Mouse (Mus musculus) urinary bladder, adult 2 months (tissue): ENCODE measurements around the gene Sorl1. TPM values are rescaled to one million over a fixed set of nuclear protein-coding genes. Genes with fewer than 3 reads are reported as not detected.

ENCODE experiments used
- DNase-seq: peaks from one replicate; pipeline ENCODE4 v3.0.0; 2022; ENCODE audit warnings: low spot score
- polyA plus RNA-seq: library from polyadenylated mRNA; depleted of rRNA; stranded (reverse); fragments of >200 nt; gene quantifications from 2 replicates; pipeline ENCODE4 v1.2.3, GENCODE M21; 2012

Gene Sorl1
- polyA plus RNA-seq, 1 experiment = 56.4 TPM

DNA sequence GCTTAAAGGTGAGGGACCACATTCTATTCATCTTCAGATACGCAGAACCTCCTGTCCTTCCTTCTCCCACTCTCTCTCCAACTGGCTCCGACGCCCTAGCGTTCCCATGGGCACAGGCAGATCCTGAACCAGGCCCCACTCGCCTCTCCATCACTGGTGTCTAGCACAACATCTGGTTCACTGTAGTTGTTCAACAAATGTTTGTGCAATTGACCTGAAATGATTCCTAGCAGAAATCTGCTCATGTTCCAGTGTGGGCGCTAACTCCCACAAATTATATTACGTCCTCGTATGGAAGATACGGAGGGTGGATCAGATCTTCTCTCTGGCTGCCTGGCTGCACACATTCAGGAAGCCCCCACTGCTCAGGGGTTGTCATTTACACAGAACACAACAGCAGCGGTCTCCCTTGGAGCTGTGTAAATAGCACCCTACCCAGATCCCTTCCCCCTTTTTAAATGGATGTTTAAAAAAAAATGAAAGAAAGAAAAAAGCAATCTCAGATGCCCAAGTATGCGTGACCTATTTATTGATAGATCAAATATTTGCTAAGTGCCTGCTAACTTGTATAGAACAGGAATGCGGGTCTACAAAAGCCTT lies 70.4 kb downstream of the Sorl1 start:
- no peak for DNase-seq

DNA sequence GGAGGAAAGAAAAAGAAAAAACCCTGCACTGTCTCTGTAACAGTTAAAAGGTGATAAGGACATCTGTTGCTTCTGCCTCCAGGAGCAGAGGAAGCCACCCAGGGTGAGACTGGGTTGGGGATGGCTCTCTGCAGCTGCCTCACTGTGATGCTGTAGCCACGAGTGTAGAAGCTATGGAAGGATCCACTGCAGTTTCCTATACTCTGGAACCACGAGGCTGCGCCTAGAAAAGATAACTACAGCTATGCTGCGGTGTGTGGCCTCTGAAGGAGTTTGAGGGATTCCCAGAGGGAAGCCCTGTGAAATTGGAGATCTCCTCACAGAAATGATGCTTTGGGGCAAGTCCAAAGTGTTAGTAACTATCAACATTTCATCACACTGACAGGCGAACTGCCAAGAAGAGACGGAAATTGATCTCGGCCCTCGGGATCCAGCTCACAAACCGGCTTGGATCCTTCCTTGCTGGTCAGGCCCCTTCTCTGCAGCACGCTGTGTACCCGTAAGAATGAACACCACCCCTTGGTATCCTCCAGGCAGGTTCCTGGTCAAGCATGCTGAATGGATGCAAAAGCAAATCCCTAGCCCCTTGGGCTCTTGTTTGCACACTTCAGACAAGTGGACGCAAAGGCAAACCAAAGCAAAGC lies 71.3 kb downstream of the Sorl1 start:
- no peak for DNase-seq

DNA sequence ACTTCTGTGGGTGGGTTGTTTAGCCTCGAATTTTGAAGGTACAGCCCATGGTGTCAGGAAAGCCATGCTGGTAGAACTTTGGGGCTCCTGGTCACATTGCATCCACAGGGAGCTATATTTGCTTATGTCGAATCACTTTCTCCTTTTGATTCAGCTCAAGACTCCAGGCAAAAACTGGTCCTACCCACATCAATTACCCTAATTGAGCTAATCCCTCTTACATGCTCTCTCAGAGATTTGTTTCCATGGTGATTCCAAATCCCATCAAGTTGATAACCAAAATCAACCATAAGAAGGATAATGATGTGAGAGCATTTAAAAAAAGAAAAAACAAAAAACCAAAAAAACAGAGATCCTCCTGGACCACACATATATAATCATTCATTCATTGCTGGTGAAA lies 75.6 kb downstream of the Sorl1 start:
- DNase-seq = no peak

DNA sequence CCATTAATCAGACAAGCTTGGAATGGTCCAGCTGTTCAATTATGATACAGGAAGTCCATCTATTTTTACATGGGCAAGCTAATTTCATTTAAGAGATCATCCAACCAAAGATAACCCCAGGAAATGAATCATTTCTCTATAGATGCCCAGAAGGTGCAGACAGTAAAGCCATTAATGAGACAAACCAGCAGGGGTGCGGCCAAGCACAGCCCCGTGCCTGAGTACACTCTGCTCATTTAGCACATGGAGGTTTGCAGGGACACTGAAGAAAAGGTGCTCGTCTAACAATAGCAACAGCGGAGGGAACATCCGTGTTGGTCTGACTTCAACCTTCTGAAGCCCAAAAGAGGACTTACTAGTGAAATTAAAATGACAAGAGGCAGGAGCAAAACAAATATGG lies 76.3 kb downstream of the Sorl1 start:
- no peak for DNase-seq

DNA sequence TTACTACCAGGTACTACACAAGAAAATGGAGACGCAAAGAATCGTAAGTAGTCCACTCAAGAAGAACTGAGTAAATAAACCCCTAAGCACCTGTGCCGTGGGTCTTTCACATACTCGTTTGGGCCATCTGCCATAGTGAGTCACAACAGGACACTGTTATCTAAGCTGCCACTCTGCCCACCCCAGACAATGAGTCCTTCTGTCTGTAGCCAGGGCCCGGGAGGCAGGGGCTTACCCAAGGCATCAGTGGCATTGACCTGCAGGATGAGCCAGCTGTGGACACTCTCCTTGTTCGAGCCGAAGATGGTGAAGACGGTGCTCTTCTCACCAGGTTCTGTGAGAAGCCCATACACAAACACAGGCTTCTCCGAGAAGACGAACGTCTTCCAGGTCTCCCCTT lies 77.8 kb downstream of the Sorl1 start:
- DNase-seq = no peak

DNA sequence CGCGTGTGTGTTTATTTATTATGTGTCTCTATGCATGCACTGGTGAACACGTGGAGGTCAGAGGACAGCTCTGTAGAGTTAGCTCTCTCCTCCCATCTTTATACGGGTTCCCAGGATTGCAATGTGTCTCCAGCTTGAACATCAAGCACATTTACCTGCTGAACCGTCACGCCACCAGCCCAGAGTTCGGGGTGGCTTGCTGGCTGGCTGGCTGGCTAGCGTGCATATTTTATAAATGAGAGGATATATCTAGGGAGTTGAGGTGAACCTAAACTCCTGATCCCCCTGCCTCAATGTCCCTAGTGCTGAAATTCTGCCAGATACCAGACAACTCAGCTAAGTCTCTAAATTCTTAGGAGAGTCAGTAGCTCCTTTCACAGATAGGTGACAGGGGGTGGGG lies 79.4 kb downstream of the Sorl1 start:
- no peak for DNase-seq

DNA sequence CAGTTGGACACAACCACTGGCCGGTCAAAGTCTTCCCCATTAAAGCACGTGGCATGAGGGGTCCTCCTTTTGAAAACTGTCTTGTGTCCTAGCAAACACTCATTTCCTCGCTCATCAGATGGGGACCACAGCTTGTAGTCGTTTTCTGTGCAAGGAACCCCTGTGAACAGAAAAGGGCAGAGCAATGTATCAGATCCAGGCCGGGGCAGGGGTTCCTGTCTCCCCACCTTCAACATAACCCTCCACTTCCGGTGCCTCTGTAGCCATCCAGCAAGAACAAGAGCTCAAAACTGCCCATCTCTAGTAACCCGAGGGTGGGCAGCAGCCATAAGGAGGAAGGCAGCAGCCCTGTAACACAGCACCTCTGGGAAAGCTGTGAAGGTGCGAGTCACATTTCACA lies 80.2 kb downstream of the Sorl1 start:
- no peak for DNase-seq

DNA sequence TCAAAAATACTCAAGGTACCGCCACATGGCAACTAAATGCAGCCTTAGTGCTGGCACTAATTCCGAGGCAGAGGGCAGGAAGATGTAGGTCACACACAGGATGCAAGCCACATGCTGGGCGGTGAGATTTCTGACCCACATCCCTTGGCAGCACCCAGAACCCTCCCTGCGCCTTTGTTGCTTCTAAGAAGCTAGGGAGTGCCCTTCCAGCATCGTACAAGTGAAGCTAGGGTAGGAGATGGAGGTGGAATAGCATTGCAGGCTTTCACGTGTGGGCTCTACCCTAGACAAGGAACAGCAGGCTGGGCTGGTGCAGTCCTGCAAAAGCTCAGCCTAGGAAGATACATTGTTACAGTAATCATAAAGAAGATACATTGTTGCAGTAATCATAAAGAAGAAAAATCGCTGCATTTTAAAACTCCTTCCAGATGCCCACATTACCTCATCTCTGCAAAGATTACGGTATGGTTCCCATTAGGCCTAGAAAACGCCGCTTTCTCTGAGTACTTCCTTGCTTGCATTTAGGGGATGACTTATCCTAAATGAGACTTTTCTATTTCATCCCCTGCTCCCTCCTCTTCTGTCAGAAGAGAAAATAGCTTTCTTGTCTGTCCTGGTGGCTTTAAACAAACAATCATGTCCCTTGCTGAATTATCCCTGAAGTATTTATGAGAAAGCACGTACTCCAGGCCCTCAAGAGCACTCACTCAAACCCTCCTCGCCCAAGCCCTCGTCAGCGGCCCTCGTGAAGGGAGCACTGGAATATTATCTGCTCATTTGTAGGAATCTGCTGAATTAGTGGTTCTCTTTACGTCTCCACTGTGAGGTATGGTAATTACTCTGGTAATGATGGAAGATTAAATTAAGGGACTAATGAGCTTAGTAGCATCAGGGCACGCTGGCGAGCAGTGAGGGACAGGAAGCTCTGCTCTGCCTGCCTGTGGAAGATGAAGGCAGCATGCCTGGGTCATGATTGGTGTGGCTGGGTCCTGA lies 84.8 kb downstream of the Sorl1 start:
- DNase-seq = no peak

DNA sequence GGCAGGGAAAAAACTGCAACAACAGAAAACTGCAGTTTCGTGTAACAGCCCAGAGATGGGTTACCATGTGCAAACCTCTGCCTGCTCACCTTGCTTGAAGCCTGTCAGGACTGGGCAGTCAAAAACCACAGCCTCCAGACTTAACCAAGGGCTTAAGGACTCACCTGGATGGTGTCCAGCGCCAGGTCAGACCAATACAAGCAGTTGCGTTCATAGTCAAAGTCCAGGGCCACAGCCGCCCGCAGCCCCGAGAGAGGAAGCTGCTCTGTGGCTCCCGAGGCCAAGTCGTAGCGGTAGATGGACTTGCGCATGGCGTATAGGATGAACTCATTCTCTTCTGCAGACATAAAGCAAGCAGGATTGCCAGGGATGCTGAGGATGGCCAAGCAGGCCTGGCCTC lies 87.2 kb downstream of the Sorl1 start:
- no peak for DNase-seq

DNA sequence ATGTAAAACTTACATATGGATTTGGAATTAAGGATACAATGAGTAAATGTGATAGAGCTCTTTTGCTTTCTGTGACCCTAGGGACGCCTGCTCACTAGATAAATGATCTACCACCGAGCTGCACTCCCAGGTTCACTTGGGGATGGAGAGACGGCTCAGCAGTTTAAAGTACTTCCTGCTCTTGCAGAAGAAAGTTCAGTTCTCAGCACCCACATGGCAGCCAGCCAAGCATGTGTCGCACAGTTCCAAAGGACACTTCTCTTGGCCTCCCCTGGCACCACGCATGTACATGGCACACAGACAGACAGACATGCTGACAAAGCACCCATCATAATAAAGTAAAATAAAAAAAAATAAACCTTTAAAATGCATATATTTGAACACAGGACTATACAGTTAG lies 88.1 kb downstream of the Sorl1 start:
- DNase-seq = no peak

DNA sequence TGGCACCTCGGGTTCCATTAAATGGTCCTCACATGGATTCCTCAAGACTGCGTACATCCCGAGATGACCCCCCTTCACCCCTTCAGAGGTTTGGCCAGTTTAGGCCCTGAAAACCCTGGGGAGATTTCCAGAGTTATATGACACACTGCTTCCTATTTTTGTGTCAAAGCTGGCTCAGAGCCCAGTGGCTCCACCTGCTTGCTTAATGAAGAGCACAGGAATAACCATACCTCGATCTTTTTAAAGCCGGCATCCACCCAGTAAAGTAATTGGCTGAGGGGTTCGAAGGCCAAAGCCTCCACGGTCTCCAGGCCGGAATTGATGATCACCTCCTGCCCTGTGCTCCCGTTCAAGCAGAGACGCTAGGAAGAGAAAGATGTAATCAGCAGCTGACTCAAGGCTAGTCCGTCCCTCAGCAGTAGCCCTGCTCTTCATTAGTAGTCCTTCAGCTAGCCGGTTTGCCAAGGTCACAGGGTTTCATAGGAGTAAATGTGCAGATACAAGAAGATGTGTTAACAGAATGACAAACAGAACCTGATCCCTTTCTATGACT lies 88.8 kb downstream of the Sorl1 start:
- no peak for DNase-seq

DNA sequence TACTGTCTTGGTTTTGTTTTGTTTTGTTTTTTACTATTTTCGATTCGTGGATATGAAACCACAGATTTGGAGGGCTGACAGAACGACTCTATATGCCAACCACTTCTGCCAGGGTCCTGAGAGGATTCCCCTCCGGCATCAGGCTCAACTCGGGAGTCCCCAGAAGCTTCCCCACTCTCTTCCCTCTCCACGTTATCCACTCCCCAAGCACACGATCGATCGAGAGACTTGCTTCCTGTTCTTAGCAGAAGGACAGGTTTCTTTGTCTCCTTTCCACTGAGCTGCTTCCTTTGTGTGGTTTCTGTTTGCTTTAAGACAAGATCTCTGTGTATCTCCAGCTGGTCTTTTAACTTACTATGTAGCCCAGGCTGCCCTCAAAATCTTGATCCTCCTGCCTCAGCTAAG lies 90.0 kb downstream of the Sorl1 start:
- no peak for DNase-seq

DNA sequence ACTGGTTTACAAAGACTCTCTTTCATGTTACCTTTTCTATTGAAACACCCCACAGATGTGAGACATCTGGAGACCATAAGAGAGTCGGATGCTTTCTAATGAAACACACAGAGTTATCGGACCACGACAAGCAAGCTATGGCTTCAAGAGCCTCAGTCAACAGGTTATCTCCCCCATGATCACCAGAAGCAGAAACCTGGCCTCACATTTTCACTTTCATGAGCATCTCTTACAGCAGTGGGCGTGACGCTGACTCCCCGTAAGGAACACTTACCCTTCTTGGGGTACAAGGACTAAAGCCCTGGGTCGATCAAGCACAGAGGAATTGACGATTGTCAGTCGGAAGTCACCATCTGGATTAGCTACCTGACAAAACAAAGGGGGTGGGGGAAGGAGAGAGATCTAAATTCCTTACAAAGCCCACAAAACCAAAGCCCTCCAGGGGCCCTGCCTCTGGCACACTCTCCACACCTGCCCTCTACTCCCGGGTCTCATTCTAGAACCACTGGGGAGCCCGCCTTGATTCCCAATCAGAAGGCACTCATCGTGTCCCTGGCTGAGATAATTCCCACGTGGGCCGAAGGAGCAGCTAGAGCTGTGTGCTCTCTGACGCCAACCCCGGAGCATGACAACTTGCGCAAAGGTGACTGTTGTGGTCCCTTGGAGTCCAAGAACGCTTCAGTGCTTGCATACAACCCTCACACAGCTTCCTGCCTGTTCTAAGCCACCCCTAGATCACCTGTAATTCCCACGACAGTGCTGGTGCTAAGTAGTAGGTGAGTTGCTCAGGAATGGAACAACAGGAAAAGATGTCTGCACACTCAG lies 90.6 kb downstream of the Sorl1 start:
- DNase-seq = no peak

DNA sequence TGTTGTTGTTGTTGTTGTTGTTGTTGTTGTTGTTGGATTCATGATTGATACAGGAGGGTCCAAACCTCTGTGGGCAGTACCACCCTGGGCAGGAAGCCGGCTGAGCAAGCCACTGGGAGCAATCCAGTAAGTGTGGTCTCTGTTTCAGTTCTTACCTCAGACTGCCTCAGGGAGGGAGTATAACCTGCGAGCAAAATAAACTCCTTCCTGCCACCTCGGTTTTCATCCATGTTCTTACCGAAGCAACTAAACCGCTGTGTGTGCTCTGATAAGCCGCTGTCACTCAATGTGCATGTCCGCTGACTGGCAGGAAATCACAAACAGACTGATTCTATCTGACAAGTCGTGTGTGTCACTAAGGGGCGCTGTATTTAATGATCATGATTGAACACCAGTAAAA lies 91.7 kb downstream of the Sorl1 start:
- no peak for DNase-seq

DNA sequence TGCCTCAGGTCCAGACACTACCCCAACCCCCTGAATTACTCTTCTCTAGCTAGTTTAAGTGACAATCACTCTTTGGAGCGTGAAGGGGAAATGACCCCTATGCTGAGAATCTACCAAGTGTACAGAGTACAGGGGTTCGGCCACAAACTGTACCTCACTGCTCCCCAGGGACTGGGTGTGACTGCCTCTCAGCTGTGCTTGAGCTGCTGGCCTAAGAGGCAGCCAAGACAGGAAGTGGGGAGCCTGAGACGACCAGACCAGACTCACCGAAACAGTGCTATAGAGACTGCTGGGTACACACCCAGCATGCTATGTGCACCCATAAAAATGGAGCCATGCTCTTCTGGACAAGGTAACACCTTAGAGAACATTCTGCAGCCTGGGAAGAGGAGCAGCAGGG lies 95.3 kb downstream of the Sorl1 start:
- DNase-seq = no peak

DNA sequence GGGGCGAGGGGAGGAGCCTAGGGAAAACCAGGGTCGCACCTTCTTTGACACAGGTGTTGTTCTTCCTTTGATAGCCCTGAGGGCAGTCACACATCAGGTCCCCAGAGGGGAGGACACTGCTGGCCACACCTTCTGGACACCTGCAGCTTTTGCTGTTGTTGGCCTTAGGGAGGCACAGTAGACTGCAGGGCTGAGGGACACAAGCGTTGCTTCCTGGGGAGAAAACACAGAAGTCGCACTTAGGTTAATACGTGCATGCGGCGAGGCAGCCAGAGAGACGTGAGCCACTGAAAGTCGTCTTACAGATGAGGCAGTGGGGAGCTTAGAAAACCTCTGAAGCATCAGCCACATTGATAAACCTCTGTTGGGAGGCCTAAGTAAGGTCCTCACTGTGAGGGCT lies 99.8 kb downstream of the Sorl1 start:
- no peak for DNase-seq

DNA sequence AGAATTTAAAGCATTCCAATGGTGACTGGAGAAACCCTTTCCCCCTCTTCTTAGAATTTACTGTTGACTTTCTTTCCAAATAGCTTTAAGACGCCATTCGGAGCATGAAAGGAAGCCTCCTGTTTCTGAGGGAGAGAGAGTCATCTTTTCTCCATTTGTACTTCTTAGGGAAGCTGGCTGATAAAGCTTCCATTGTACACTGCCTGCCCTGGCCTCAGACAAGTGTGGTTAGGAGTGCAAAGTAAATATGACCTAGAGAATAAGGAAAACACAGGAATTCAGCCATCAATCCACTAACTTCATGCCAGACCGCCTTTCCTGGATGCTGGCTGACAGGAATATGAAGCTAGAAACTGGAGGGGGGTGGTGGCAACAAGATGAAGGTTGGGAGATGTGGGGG lies 100.7 kb downstream of the Sorl1 start:
- DNase-seq = no peak

DNA sequence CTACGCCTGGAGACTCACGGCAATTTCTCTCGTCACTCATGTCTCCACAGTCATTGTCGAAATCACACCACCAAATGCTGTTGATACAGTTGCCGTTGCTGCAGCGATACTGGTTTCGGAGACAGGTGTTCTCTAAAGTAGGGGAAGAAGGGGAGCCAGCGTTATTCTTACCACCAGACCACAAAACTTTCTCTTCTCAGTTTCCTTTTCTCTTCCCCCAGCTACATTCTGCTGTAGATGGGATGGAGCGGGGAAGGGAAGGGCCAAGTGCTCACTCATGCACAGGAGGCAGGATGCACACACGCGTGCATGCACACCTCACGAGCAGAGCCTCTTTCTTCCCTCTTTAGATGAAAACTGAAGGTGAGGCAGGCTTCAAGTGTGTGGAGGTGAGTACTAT lies 101.8 kb downstream of the Sorl1 start:
- DNase-seq = no peak

DNA sequence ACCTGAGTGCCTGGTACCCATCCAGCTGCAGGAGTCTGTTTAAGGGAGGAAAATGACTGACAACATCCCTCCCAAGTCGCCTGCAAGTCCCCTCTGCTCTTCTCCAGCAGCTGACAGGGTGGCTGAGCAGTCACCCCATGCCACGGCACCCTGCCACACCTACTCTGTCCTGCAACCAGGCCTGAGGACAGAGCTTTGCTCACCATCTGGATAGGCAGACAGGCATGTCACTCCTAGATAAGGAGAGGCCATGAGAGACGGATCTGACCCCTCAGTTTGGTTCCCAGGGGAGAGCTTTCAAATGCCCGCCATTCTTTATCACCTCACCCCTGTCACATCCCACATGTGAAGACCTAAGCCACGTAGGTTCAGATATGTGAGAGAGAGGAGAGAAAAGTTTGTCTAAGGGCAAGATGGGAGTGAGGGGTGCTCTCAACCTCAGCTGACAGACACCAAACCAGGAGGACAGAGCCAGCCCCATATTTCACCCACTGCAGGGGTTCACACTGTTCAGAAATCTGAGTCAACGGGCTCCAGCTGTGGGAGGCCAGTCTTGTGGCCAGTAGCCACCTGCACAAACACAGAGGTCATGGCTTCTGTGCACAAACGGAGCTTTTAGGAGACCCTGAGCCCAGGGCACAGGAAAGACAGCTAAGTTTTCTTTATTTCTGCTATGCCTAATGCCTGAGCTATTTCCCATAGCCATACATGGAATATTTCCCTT lies 104.6 kb downstream of the Sorl1 start:
- no peak for DNase-seq

DNA sequence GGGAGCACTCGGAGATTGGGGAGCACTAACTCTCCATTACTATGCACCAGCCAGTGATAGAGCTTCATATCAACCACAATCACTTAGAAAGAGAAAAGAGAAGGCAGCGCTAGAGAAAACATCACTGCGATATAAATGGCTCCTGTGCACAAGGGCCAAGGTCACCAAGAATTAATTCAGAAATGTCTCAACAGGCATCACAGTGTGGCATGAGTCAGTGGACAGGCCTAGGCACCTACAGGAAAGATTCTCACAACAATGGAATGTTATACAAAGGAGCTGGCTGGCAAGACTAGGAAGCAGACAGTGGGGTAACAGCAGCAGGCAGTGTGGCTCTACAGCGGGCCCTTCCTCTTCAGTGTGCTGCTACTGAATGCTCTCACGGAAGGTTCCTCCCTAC lies 115.6 kb downstream of the Sorl1 start:
- no peak for DNase-seq

DNA sequence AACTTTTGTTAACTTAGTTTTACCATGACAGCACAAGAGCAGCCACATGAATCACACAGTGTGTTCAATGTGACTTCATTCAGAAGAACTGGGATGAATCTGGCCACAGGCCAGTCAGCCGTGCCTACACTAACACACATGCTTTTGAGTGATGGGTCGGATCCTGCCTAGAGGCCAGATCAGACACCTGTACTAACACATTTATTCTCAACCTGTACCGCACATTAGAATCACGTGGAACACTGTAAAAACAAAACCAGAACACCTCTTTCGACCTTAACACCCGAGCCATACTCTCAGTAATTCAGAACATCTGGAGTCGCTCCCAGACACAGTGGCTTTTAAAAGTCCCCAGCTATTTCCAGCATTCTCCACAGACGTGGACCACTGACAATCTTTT lies 119.0 kb downstream of the Sorl1 start:
- no peak for DNase-seq
